Mouse (Mus musculus) liver, postnatal 0 days (tissue): ENCODE measurements around the gene Anks1b.

ENCODE experiments used
- CTCF ChIP-seq: sonication (generic); IDR thresholded peaks from 2 replicates; pipeline ENCODE4 v1.5.1; 2016; ENCODE audit warnings: antibody characterized with exemption, low read depth
- EP300 ChIP-seq: IDR thresholded peaks from 2 replicates; pipeline ENCODE4 v1.6.1; 2016; ENCODE audit warnings: antibody characterized with exemption, low read depth, mild to moderate bottlenecking

DNA sequence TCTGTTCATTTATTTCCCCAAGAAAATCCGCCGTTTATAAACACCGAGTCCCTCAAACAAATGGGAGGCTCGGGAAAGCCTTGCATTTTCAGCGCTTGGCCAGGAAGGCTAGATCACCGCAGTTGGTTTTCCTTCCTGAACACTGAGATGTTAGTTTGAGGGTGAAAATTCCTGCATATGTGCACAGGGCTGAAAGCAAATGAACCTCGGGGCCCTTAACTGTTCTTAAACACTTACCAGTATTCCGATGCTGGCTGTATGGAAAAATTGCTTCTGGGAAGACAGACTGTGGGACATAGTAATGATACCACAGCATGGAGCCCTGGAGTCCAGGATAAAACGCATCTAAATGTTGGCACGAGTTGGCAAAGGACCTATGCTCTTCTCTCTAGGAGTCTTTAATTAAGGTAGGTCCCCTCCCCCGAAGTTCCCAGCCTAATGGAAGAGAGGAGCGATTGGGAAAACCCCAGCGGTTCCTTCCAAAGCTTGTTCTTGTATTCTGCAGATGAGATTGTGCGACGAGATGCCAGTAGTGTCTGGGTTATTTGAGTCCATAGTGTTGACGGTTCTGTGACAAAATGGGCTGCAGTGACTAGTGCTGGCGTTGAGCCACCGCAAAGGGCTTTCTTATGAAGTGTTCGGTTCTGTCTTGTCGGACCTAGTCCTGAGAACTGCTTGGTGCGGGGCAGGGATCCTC, 957.4 kb downstream of the Anks1b start:
- TF ChIP-seq CTCF: no peak
- no peak for TF ChIP-seq EP300
